Mouse (Mus musculus) ES-E14 (cell line): ENCODE measurements around the gene Thnsl2.

Experiments
- CHD2 ChIP-seq: IDR thresholded peaks from 2 replicates; pipeline ENCODE4 v1.6.1; 2014; ENCODE audit warnings: mild to moderate bottlenecking, low read depth, low read length, inconsistent platforms
- MAFK ChIP-seq: IDR thresholded peaks from 2 replicates; pipeline ENCODE4 v1.6.1; 2014; ENCODE audit warnings: mild to moderate bottlenecking, low read depth, low read length, inconsistent platforms; ENCODE audit not compliant: insufficient read depth

DNA sequence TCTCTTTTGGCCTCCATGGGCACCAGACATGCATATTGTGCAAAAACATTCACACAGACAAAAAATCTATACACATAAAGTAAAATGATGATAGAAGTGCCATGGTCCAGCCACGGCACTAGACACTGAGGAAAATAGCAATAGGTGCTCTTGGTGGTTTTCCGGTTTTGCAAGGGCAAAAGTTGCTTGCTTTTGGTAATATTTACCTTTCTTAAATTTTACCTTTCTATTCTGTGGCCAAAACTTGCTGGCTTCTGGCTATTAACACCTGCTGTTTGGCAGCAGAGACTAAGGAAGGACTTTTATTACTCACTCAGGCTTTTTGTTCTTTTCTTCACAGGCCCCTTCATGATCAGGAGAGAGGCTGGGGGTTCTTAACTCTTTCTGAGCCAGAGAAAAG lies 46.3 kb upstream of the Thnsl2 start:
- TF ChIP-seq CHD2 = no peak
- no peak for TF ChIP-seq MAFK
